Mouse (Mus musculus) WW6 (cell line): Measurements from ENCODE around the gene Rnaset2a.
"Not testable (repeated sequence)": the region's sequence is repeated elsewhere in the genome, so short reads cannot be mapped to it uniquely, and the experiment has no call there.

Experiments used
- DNase-seq: peaks from one replicate; pipeline ENCODE4 v3.0.0-alpha.2; 2013; ENCODE audit warnings: low read depth, low spot score

Rnaset2a gene

DNA sequence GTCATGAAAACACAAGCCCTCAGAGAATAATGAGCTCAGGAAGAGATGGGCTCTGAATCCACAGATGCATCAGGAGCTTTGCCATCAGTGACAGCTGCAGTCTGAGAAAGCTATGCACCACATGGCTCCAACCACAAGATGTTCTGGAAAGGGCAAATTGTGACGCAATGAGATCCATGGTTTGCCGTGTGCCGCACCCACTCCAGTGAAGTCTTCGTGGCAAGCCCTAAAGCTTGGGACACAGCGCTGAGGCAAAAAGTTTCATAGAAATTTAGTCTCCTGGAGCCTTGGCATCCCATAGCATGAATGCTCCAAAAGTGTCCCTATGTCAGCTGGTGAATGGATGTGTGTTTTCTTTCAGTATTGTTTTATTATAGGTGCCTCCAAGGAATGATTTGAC is 9.8 kb downstream of the Rnaset2a start:
- not testable (repeated sequence) for DNase-seq

GRCm38 (mm10) chr17:8130849-8131248 is 17.0 kb downstream of the Rnaset2a start:
- DNase-seq: not testable (repeated sequence)

GRCm38 (mm10) chr17:8129578-8129977 is 18.3 kb downstream of the Rnaset2a start:
- DNase-seq: not testable (repeated sequence)

DNA sequence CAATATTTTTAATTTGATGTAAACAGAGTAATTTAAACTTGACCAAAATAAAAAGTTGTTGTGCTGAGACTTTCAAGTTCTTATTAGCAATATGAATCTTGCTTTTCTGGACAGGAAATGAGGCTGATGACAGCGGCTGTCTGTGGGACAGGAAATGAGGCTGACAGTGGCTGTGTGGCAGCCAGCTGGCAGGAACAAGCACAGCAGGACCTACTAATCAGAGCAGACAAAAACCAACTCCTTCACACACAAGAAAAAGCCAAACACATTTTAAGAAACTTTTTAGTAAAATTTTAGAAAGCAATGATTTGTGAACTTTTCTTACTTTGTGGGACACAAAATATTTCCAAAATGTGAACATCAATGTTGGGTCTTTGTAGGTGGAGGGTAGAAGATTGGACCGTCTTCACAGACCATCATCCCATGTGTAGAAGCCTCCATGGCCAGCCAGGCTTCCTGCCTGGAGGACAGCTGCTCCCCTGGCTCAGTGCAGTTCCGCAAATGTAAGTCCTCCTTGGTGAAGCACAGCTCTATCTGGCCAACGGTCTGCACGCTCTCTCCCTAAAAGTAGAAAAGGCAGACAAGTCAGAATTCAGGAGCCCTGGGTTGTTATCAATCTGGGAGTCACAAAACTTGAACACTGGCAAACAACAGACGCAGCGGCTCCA is 19.4 kb downstream of the Rnaset2a start:
- not testable (repeated sequence) for DNase-seq

DNA sequence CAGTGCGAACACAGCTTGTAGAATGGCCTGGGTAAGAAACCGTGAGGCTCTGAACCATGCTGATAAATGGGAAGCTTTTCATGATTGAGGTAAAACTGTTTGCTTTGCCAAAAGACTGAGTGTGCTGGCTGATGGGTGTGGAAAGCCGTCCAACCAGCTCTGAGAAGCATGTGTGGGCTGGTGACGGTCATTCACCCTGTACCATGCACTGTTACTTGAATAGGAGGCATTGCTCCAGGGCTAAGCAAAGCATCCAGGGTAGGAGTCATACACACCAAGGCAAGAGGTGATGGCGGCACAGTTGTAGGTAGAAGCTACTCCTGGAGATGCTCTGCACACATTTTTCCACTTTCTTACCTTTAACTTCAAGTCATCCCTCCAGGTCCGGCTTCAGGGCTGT is 23.3 kb downstream of the Rnaset2a start:
- not testable (repeated sequence) for DNase-seq

DNA sequence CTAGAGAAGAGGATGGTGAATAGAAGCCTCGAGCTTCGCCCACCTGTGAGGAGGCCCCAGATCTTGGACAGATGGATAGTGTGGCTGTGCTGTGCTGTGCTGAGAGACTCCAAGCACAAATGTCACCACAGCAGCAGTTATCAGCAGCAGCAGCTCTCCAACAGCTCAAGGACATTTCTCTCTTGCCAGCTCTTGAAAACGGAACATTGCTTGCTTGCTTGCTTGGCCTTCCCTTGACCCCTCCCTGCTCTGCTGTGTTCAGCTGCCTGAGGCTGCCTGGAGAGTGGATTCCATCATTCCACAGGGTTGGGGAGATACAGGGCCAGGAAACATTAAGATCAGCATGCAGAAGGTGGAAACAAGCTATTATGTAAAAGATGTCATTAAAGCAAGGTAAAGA is 24.9 kb downstream of the Rnaset2a start:
- not testable (repeated sequence) for DNase-seq

DNA sequence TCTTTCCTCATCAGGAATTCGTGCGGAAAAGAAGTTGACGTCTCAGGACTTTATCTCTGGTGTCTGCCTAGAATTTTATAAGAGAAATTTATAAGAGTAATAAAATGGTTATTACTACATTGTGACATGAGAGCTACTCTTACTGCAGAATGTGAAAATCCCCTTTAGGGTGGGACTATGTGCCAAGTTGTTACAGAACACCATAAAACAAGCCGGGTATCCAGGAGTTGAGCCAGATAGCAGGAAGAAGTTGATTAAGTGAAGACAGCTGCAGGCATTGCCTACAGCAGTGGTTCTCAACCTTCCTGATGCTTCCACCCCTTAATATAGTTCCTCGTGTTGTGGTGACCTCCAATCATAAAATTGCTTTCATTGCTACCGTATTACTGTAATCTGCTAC is 31.0 kb downstream of the Rnaset2a start:
- DNase-seq: not testable (repeated sequence)

DNA sequence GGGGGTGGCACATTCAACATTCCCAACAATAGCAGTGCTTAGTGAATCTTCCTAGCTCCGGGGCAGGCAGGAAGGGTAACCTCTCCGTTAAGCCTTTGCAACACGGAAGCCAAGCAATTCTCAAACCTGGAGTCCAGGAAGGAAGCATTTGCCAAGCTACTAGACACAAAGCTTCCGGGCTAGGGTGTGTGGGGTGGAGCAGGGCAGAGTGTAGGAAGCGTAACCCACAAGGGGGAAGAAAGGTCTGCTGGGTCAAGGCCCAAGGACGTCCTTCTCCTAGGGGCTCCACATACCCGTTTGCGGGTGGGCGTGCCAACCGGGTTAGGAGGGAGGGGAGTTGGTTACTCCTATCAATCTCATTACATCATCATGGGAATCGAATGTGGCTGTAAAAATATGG is 31.5 kb downstream of the Rnaset2a start:
- not testable (repeated sequence) for DNase-seq

GRCm38 (mm10) chr17:8112199-8112598 is 35.7 kb downstream of the Rnaset2a start:
- not testable (repeated sequence) for DNase-seq

- not testable (repeated sequence) for DNase-seq
Observed at GRCm38 (mm10) chr17:8101297-8101609, 46.6 kb downstream of the Rnaset2a start.

DNA sequence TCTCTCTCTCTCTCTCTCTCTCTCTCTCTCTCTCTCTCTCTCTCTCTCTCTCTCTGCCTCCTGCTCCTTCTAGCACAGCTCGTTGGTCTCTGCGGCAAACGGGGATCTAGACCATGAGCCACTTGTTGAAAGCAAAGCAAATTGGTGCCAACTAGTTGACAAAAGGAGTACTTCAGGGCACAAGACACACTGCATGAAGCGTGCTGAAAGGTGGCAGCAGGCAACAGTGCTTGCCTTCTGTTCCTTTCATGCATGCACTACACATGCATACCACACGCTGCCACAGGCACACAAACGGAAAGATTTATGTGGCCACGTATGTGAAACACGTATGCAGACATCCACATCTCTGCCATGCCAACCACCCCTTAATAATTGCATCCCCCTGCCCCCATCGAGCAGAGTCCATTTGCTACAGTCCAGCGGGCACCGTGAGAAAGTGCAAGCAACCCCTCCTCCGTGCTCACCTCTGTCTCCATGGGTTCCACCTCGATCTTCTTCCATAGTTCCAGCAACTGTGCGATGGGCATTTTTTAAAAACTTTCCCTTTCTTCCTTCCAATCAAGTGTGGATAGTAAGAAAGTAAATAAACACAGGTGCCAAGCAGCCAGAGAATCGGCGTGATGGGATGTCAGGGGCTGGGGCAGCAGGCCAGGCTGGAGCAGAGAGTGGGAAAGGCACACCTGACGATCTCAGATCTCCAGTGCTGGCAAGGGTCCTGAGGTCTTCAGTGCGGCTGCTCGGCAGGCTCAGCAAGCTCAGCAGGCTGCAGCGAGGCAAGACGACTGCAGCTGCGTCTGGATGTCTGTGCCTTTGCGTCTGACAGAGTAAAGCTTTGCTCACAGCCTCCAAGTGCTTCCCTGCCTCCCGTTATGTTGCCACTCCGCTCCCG is 47.2 kb downstream of the Rnaset2a start:
- not testable (repeated sequence) for DNase-seq

DNA sequence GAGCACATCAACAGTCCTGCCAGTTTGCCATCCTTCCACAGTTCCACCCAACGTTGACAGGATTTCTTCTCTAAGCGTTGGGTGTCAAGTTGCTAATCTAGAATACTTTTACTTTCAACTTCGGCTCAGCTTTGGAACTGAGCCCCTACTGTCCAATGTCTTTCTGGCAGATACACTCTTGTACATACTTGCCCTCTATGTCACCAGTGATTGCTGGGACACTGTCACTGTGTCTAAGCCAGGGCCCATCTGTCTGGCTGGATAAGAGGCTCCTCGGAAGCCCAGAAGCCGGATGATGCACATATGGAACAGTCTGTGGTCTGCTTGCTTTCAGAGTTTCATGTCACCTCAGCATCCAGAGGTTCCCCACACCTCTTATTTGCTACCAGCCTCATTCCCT is 51.7 kb downstream of the Rnaset2a start:
- not testable (repeated sequence) for DNase-seq

- DNase-seq: not testable (repeated sequence)
Observed at GRCm38 (mm10) chr17:8095653-8096052, 52.2 kb downstream of the Rnaset2a start.

DNA sequence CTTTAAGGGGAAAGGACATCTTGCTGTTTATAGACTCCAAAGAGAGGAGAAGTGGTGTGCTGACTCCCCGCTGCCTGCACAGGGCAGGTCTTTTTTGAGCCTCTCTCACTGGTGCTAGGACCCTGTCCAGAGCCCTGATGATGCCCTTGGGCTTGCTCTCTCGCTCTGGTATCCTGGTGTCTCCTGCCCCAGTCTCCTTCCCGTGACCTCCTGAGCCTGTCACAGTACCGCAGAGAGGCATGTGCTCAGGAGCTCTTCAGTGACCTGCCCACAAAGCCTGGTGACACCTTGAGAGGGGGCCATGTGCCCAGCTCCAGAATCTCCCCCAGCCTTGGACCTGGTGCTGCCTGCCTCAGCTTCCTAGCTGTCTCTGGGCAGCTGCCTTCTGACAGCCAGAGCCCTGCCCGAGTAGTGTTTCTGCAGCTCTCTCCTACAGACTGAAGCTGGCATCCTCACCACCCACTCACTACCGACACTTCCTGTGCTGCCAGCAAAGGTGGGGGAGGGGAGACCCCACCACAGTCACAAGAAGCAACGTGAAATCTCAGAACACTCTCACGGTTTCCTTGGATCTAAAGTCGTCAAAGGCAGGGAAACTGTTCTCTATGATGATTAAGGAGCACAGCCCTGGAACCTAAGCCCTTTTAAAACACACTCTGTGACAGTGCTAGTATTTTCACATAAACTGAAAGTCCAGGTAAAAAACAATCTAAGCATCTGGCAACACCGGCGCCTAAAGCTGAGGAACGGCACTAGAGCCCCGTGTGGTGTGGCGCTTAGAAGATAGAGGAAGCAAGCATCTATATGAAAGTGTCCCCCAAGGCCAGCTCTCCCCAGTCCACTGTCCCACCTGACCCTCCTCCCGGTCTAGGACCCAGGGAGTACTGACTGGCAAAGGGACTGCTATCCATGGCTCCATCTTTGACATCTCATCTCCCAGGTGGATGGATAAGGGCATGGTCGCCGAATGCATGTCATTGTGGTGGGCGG is 55.1 kb downstream of the Rnaset2a start:
- not testable (repeated sequence) for DNase-seq

GRCm38 (mm10) chr17:8091320-8091719 is 56.6 kb downstream of the Rnaset2a start:
- not testable (repeated sequence) for DNase-seq

GRCm38 (mm10) chr17:8069847-8070246 is 78.0 kb downstream of the Rnaset2a start:
- not testable (repeated sequence) for DNase-seq
